Mouse (Mus musculus) limb, embryonic 15.5 days (tissue): ENCODE results near the gene Hist1h4h. TPM values are rescaled to one million over a fixed set of nuclear protein-coding genes. Genes with fewer than 3 reads are reported as not detected.
"Not testable (repeated sequence)": the region's sequence is repeated elsewhere in the genome, so short reads cannot be mapped to it uniquely, and the experiment has no call there.

ENCODE experiments used
- ATAC-seq: fragments of 200-750 bp; cut with Nextera tagmentation; 2 replicates; pipeline ENCODE4 v1.8.0; 2017; ENCODE audit warnings: low read depth, moderate TSS enrichment; ENCODE audit not compliant: insufficient number of reproducible peaks, low FRiP score, low TSS enrichment
- H3K27ac ChIP-seq: fragments of 300-500 bp; sonication (generic); 2 replicates; pipeline ENCODE4 v1.5.1; 2015; ENCODE audit warnings: moderate library complexity, mild to moderate bottlenecking, inconsistent platforms
- H3K27me3 ChIP-seq: fragments of 300-500 bp; sonication (generic); 2 replicates; pipeline ENCODE4 v1.6.1; 2015; ENCODE audit warnings: inconsistent platforms
- H3K36me3 ChIP-seq: fragments of 300-500 bp; sonication (generic); 2 replicates; pipeline ENCODE4 v1.6.1; 2015; ENCODE audit warnings: inconsistent platforms
- H3K4me1 ChIP-seq: fragments of 300-500 bp; sonication (generic); 2 replicates; pipeline ENCODE4 v1.6.1; 2015; ENCODE audit warnings: inconsistent platforms
- H3K4me2 ChIP-seq: fragments of 300-500 bp; sonication (generic); 2 replicates; pipeline ENCODE4 v1.6.1; 2015; ENCODE audit warnings: mild to moderate bottlenecking, inconsistent platforms
- H3K4me3 ChIP-seq: fragments of 300-500 bp; sonication (generic); 2 replicates; pipeline ENCODE4 v1.5.1; 2015; ENCODE audit warnings: mild to moderate bottlenecking, inconsistent platforms
- H3K9ac ChIP-seq: fragments of 300-500 bp; sonication (generic); 2 replicates; pipeline ENCODE4 v1.6.1; 2015; ENCODE audit warnings: inconsistent platforms
- H3K9me3 ChIP-seq: fragments of 300-500 bp; sonication (generic); 2 replicates; pipeline ENCODE4 v1.6.1; 2016; ENCODE audit warnings: inconsistent platforms
- WGBS: fragments of 180-500 bp; shearing (Covaris S2); methylation state at CpG from one replicate; pipeline ENCODE4 v1.1.7; 2015; 5-methylcytosine and 5-hydroxymethylcytosine counted together
- polyA plus RNA-seq: library from polyadenylated mRNA; unstranded; fragments of >200 nt; fragmentation: Nextera tagmentation; extraction: Ambion mirVana; gene quantifications from 2 replicates; pipeline ENCODE4 v1.2.1, GENCODE M21; 2015

Gene Hist1h4h
- polyA plus RNA-seq, 1 experiment from 2014 or later: 6.3 TPM

- H3K9ac ChIP-seq: no peak overlapping the region
- H3K4me2 ChIP-seq: peak overlapping the region; percentile 62
- H3K9me3 ChIP-seq: no peaks in the 10 kb centered on the region
- peak overlapping the region; percentile 92 for H3K27ac ChIP-seq
- H3K4me3 ChIP-seq: peak overlapping the region; percentile 46; the same call in 1 of the 2 replicates
- peaks cover 20% of the 10 kb centered on the region for H3K4me1 ChIP-seq
- H3K27me3 ChIP-seq: no peaks in the 10 kb centered on the region
- no peak for ATAC-seq
- H3K36me3 ChIP-seq: no peaks in the 10 kb centered on the region
- 54% methylated on average over 8 of the region's 8 CpGs for WGBS
Measured at GRCm38 (mm10) chr13:23551931-23552914, 21.4 kb downstream of the Hist1h4h start.

- no peak for ATAC-seq
- Histone ChIP-seq H3K4me3 (no peak within 1 kb of the TSS), H3K36me3 (no peaks in the 10 kb centered on the region), H3K27me3 (no peaks in the 10 kb centered on the region), H3K4me2 (peak within 1 kb of the TSS; percentile 62), H3K9ac (no peak within 1 kb of the TSS), H3K9me3 (no peaks in the 10 kb centered on the region), H3K4me1 (peaks cover 20% of the 10 kb centered on the region), H3K27ac (peak within 1 kb of the TSS; percentile 97)
Measured at GRCm38 (mm10) chr13:23552962-23553361, 22.1 kb downstream of the Hist1h4h start, which contains the start of gene Hist1h1d. Gene Hist1h1d (plus strand): TSS chr13:23553262.

GRCm38 (mm10) chr13:23554393-23554792 is 23.5 kb downstream of the Hist1h4h start:
- Histone ChIP-seq H3K4me1 (peaks cover 20% of the 10 kb centered on the region), H3K36me3 (no peaks in the 10 kb centered on the region), H3K9ac (0 out of 2 replicates have a peak overlapping the region, but pooled peaks have one; percentile 64), H3K27ac (peak overlapping the region; percentile 97), H3K9me3 (no peaks in the 10 kb centered on the region), H3K27me3 (no peaks in the 10 kb centered on the region), H3K4me3 (peak overlapping the region; percentile 56), H3K4me2 (peak overlapping the region; percentile 92)
- WGBS: 17% methylated on average over 9 of the region's 9 CpGs
- no peak for ATAC-seq

- Histone ChIP-seq H3K9me3 (no peaks in the 10 kb centered on the region), H3K4me3 (peak overlapping the region; percentile 56), H3K27me3 (no peaks in the 10 kb centered on the region), H3K4me1 (peaks cover 20% of the 10 kb centered on the region), H3K27ac (peak overlapping the region; percentile 97), H3K9ac (peak overlapping the region; percentile 64), H3K36me3 (no peaks in the 10 kb centered on the region), H3K4me2 (peak overlapping the region; percentile 92)
- peak; percentile 88 for ATAC-seq
- WGBS: under 1% methylated on average over 54 of the region's 54 CpGs
Measured at GRCm38 (mm10) chr13:23554925-23555838, 24.3 kb downstream of the Hist1h4h start.

- Histone ChIP-seq H3K4me1 (peaks cover 15% of the 10 kb centered on the region), H3K4me3 (peak overlapping the region; percentile 56), H3K36me3 (no peaks in the 10 kb centered on the region), H3K4me2 (peak overlapping the region; percentile 92), H3K9ac (peak overlapping the region; percentile 64), H3K27me3 (no peaks in the 10 kb centered on the region), H3K9me3 (no peaks in the 10 kb centered on the region), H3K27ac (peak overlapping the region; percentile 97)
- under 1% methylated on average over 18 of the region's 18 CpGs for whole genome bisulfite sequencing
- peak; percentile 78 for ATAC-seq
Measured at GRCm38 (mm10) chr13:23555839-23556416, 25.1 kb downstream of the Hist1h4h start.

- Histone ChIP-seq H3K9ac (no peak overlapping the region), H3K4me1 (peaks cover 15% of the 10 kb centered on the region), H3K4me2 (peak overlapping the region; percentile 22; the same call in 1 of the 2 replicates), H3K9me3 (no peaks in the 10 kb centered on the region), H3K27ac (peak overlapping the region; percentile 97), H3K36me3 (no peaks in the 10 kb centered on the region), H3K4me3 (no peak overlapping the region), H3K27me3 (no peaks in the 10 kb centered on the region)
- 58% methylated on average over 3 of the region's 3 CpGs for WGBS
- no peak for ATAC-seq
Measured at GRCm38 (mm10) chr13:23556906-23557305, 26.1 kb downstream of the Hist1h4h start.

- H3K36me3 ChIP-seq, H3K4me3 ChIP-seq, ATAC-seq, H3K27me3 ChIP-seq, H3K4me2 ChIP-seq, H3K4me1 ChIP-seq, H3K9me3 ChIP-seq, H3K27ac ChIP-seq, H3K9ac ChIP-seq: not testable (repeated sequence)
- 25% methylated on average over 2 of the region's 2 CpGs for WGBS
Measured at GRCm38 (mm10) chr13:23560699-23561098, 29.8 kb downstream of the Hist1h4h start.

- not testable (repeated sequence) for H3K9ac ChIP-seq, ATAC-seq, H3K9me3 ChIP-seq, H3K27me3 ChIP-seq, H3K36me3 ChIP-seq, H3K4me1 ChIP-seq
- Histone ChIP-seq H3K4me3 (peak overlapping the region; percentile 49), H3K27ac (peak overlapping the region; percentile 96; the same call in 1 of the 2 replicates), H3K4me2 (peak overlapping the region; percentile 62)
- WGBS: 0% methylated on average over 2 of the region's 5 CpGs
Measured at GRCm38 (mm10) chr13:23561531-23561882, 30.7 kb downstream of the Hist1h4h start.

- under 1% methylated on average over 67 of the region's 67 CpGs for WGBS
- not testable (repeated sequence) for H3K36me3 ChIP-seq, H3K9me3 ChIP-seq, H3K27me3 ChIP-seq, H3K4me1 ChIP-seq
- Histone ChIP-seq H3K4me3 (peak within 1 kb of the TSS; percentile 49), H3K9ac (peak within 1 kb of the TSS; percentile 31; the same call in 1 of the 2 replicates), H3K27ac (peak within 1 kb of the TSS; percentile 96), H3K4me2 (peak within 1 kb of the TSS; percentile 62)
- peak; percentile 88 for ATAC-seq
Measured at GRCm38 (mm10) chr13:23561883-23562659, 31.2 kb downstream of the Hist1h4h start, which contains the start of gene Hist1h3e. Gene Hist1h3e (minus strand): TSS chr13:23562369.

- Histone ChIP-seq H3K27me3 (no peaks in the 10 kb centered on the region), H3K4me3 (peak overlapping the region; percentile 49), H3K36me3 (no peaks in the 10 kb centered on the region), H3K4me1 (no peaks in the 10 kb centered on the region), H3K27ac (peak overlapping the region; percentile 96), H3K9ac (no peak overlapping the region; the same call in 1 of the 2 replicates), H3K4me2 (peak overlapping the region; percentile 62), H3K9me3 (no peaks in the 10 kb centered on the region)
- WGBS: 3% methylated on average over 18 of the region's 18 CpGs
- ATAC-seq: 0 out of 2 replicates have a peak, but pooled peaks have one; percentile 16
Measured at GRCm38 (mm10) chr13:23562699-23563462, 32.0 kb downstream of the Hist1h4h start.
